In the genomic region with DNA sequence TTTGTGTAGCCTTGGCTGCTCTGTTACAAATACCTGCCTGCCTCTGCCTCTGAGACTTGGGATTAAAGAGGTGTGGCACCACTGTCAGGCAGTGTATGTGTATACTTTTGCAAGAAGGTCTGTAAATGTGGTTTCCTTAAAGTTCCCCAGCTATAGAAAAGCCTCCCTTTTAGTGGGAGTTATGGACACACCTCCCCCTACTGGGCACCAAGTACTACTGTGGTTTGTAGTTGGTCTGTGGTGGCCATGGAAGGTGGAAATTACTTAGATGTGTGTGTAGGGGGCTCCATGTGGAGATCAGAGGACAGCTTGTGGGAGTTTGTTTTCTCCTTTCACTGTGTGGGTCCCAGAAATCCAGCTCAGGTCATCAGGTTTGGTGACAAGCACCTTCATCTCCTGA, we compare ENCODE assay signal across 10 mouse cellular contexts. TPM values are rescaled to one million over a fixed set of nuclear protein-coding genes. Genes with fewer than 3 reads are reported as not detected.
DNase-seq lines count a peak whose midpoint lies in the region; ATAC-seq lines count a peak whose summit lies in the region.
"Had no signal": no experiment of that assay in that cellular context is flagged by ENCODE, and none has a peak within 500 bp of the region (broad histone marks: within the 10 kb centered on the region; RNA-seq: fewer than 3 reads in every experiment).

No protein-coding gene starts in this region.

- no peaks in the 10 kb centered on the region for H3K36me3 ChIP-seq in kidney, embryonic 16.5 days (ENCODE audit: insufficient read depth, low read length)
- no peaks in the 10 kb centered on the region for H3K36me3 ChIP-seq in embryonic facial prominence, embryonic 14.5 days (ENCODE audit: control insufficient read depth, insufficient read depth, low read length)

- DNase-seq in adrenal gland, adult 2 months, result peak; percentile 27
- DNase-seq in adrenal gland, adult 8-10 months, result no peak
- DNase-seq in kidney, adult 18-20 months, result peak; percentile 12
- DNase-seq in CD4-positive, CD25-positive, alpha-beta regulatory T cell, adult 2 months (ENCODE audit: low read depth, low spot score), result peak; percentile 47
- peak; percentile 43 for DNase-seq in embryonic facial prominence, embryonic 14.5 days (ENCODE audit: low spot score)
- DNase-seq in spleen, postnatal 10 days (ENCODE audit: low spot score in 2 of 2), result no peak
- no peak for DNase-seq in testis, postnatal 14 days (ENCODE audit: low spot score)
- DNase-seq: thymus, adult 18-20 months had no signal

- H3K9ac ChIP-seq in kidney, embryonic 16.5 days (replicated peaks; ENCODE audit: low read length), result no peak overlapping the region
- H3K9ac ChIP-seq in embryonic facial prominence, embryonic 14.5 days (ENCODE audit: low read depth, low read length), result no peak overlapping the region

- no peak; the same call in 1 of the 2 replicates for ATAC-seq in kidney, embryonic 16.5 days (ENCODE audit: low FRiP score, low TSS enrichment)
- no peak for ATAC-seq in embryonic facial prominence, embryonic 14.5 days (ENCODE audit: low read depth)

- H3K9me3 ChIP-seq in kidney, embryonic 16.5 days (ENCODE audit: low read length), result no peaks in the 10 kb centered on the region
- H3K9me3 ChIP-seq in embryonic facial prominence, embryonic 14.5 days (ENCODE audit: control insufficient read depth, low read length), result no peaks in the 10 kb centered on the region; the same call in 1 of the 2 replicates

- H3K27ac ChIP-seq in kidney, embryonic 16.5 days (ENCODE audit: low read length), result no peak overlapping the region
- no peak overlapping the region for H3K27ac ChIP-seq in embryonic facial prominence, embryonic 14.5 days (replicated peaks; ENCODE audit: low read depth, low read length)

- no peak overlapping the region for H3K4me2 ChIP-seq in kidney, embryonic 16.5 days (replicated peaks; ENCODE audit: low read depth, low read length)
- no peak overlapping the region for H3K4me2 ChIP-seq in embryonic facial prominence, embryonic 14.5 days (ENCODE audit: low read depth, low read length)

- H3K4me3 ChIP-seq in kidney, embryonic 16.5 days (ENCODE audit: low read length), result no peak overlapping the region
- no peak overlapping the region for H3K4me3 ChIP-seq in embryonic facial prominence, embryonic 14.5 days (ENCODE audit: low read depth, low read length)
- H3K4me3 ChIP-seq: myocyte had no signal

- H3K27me3 ChIP-seq in kidney, embryonic 16.5 days (ENCODE audit: insufficient read depth, low read length), result no peaks in the 10 kb centered on the region
- no peaks in the 10 kb centered on the region for H3K27me3 ChIP-seq in embryonic facial prominence, embryonic 14.5 days (replicated peaks; ENCODE audit: control insufficient read depth, insufficient read depth, low read length)

- H3K4me1 ChIP-seq in kidney, embryonic 16.5 days (ENCODE audit: insufficient read depth, low read length), result peaks cover 8% of the 10 kb centered on the region; the same call in 1 of the 2 replicates
- H3K4me1 ChIP-seq in embryonic facial prominence, embryonic 14.5 days (ENCODE audit: control insufficient read depth, insufficient read depth, low read length), result no peaks in the 10 kb centered on the region

RNA-seq across cellular contexts. Expression of a gene that starts 41.7 kb away (rescaled TPM):
- 10 to 100 TPM; 44.5 to 62.9 TPM for total RNA-seq in adrenal gland, adult 2 months (2021)
- 32.9 and 37.0 TPM in 2 replicates for polyA plus RNA-seq in adrenal gland, adult 2 months (2012; rRNA removed)
- 10 to 100 TPM; 57.9 to 84.0 (median 69.8) TPM for total RNA-seq in adrenal gland, adult 8-10 months (2022)
- 24.3 and 27.8 TPM in 2 replicates for polyA plus RNA-seq in kidney, embryonic 16.5 days (2015; fragmentation: Nextera tagmentation; extraction: Ambion mirVana)
- 60.8 and 68.2 TPM in 2 replicates for polyA plus RNA-seq in embryonic facial prominence, embryonic 14.5 days (2014; fragmentation: Nextera tagmentation; extraction: Ambion mirVana)

Comparison
In these comparisons a context has a peak if more than half of its experiments do, and no peak if none do; other contexts are left out.
1. DNase-seq: peak in adrenal gland, adult 2 months (single experiment), kidney, adult 18-20 months (single experiment), CD4-positive, CD25-positive, alpha-beta regulatory T cell, adult 2 months (single experiment) and embryonic facial prominence, embryonic 14.5 days (single experiment); none in adrenal gland, adult 8-10 months (single experiment), spleen, postnatal 10 days (0 of 2) and testis, postnatal 14 days (single experiment).